16 mouse cellular contexts compared by ENCODE assay signal in the genomic region with DNA sequence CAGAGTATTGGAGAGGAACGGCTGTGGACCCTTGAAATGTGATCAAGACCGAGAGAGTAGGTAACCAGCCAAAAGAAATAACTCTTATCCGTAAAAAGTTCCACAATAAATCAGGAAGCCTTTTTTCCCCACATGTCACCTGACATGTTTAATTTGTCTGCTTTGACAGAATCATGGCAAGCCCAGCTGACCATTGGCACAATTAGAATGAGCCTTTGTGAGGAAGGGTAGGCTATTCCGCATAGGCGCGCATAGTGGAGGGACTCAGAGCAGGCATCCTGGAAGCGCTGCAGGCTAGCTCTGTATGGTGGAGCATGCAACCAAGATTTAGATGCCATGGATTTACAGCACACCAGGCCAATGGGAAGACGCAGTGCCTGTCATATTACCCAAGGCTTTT.
DNase-seq lines count a peak whose midpoint lies in the region; ATAC-seq lines count a peak whose summit lies in the region.
"Had no signal": no experiment of that assay in that cellular context is flagged by ENCODE, and none has a peak within 500 bp of the region (broad histone marks: within the 10 kb centered on the region; RNA-seq: fewer than 3 reads in every experiment).

No protein-coding gene starts in this region.

- no peaks in the 10 kb centered on the region for H3K27me3 ChIP-seq in heart, embryonic 16.5 days (ENCODE audit: control insufficient read depth, insufficient read depth, low read length)
- H3K27me3 ChIP-seq in embryonic facial prominence, embryonic 14.5 days (replicated peaks; ENCODE audit: control insufficient read depth, insufficient read depth, low read length): no peaks in the 10 kb centered on the region
- no peaks in the 10 kb centered on the region for H3K27me3 ChIP-seq in neural tube, embryonic 15.5 days (replicated peaks)

- H3K4me1 ChIP-seq in heart, embryonic 16.5 days (ENCODE audit: control insufficient read depth, insufficient read depth, low read length): no peaks in the 10 kb centered on the region
- peaks cover 11% of the 10 kb centered on the region for H3K4me1 ChIP-seq in embryonic facial prominence, embryonic 14.5 days (ENCODE audit: control insufficient read depth, insufficient read depth, low read length)
- peaks cover 13% of the 10 kb centered on the region for H3K4me1 ChIP-seq in neural tube, embryonic 15.5 days

- peak; percentile 18 for ATAC-seq in heart, embryonic 16.5 days (replicated peaks; ENCODE audit: extremely low read depth, insufficient read depth, low FRiP score)
- no peak for ATAC-seq in embryonic facial prominence, embryonic 14.5 days (ENCODE audit: low read depth)
- ATAC-seq in neural tube, embryonic 15.5 days (ENCODE audit: low FRiP score): peak; percentile 80; the same call in 1 of the 2 replicates
- ATAC-seq: hindbrain, embryonic 16.5 days had no signal

- H3K9me3 ChIP-seq in heart, embryonic 16.5 days (replicated peaks; ENCODE audit: control insufficient read depth, low read length): no peaks in the 10 kb centered on the region
- H3K9me3 ChIP-seq in embryonic facial prominence, embryonic 14.5 days (ENCODE audit: control insufficient read depth, low read length): no peaks in the 10 kb centered on the region
- no peaks in the 10 kb centered on the region for H3K9me3 ChIP-seq in neural tube, embryonic 15.5 days (replicated peaks)

- no peak for DNase-seq in heart, postnatal 36 days
- DNase-seq in left cerebral cortex, postnatal 4 days: peak; percentile 28
- no peak for DNase-seq in left cerebral cortex, adult 9 months (ENCODE audit: low spot score in 2 of 2)
- DNase-seq in embryonic facial prominence, embryonic 14.5 days (ENCODE audit: low spot score): no peak
- DNase-seq in retina, embryonic 14.5 days (ENCODE audit: low spot score): no peak
- DNase-seq: adrenal gland, adult 2 months; cerebellum, adult 8-10 months; heart, postnatal 10 days; kidney, adult 11 months; liver; lung, postnatal 14 days; midbrain, embryonic 14.5 days; thymus, postnatal 25 days had no signal

- H3K9ac ChIP-seq in heart, embryonic 16.5 days (ENCODE audit: low read length): no peak overlapping the region
- no peak overlapping the region for H3K9ac ChIP-seq in embryonic facial prominence, embryonic 14.5 days (ENCODE audit: low read depth, low read length)
- no peak overlapping the region for H3K9ac ChIP-seq in neural tube, embryonic 15.5 days (replicated peaks)

- H3K27ac ChIP-seq in heart, embryonic 16.5 days (ENCODE audit: low read length): no peak overlapping the region
- peak overlapping the region; percentile 19 for H3K27ac ChIP-seq in embryonic facial prominence, embryonic 14.5 days (replicated peaks; ENCODE audit: low read depth, low read length)
- no peak overlapping the region for H3K27ac ChIP-seq in neural tube, embryonic 15.5 days (replicated peaks)

- no peak overlapping the region for H3K4me3 ChIP-seq in heart, embryonic 16.5 days (ENCODE audit: low read length)
- no peak overlapping the region for H3K4me3 ChIP-seq in embryonic facial prominence, embryonic 14.5 days (ENCODE audit: low read depth, low read length)
- no peak overlapping the region for H3K4me3 ChIP-seq in neural tube, embryonic 15.5 days (replicated peaks)

- 68% methylated on average over 8 of the region's 8 CpGs for WGBS in heart, embryonic 16.5 days
- WGBS in embryonic facial prominence, embryonic 14.5 days: 82% methylated on average over 8 of the region's 8 CpGs
- WGBS in neural tube, embryonic 15.5 days: 49% methylated on average over 8 of the region's 8 CpGs

- intact Hi-C loops in heart, postnatal 36 days (cut with DNase I): no loop called here
- intact Hi-C loops in left cerebral cortex, postnatal 4 days (cut with DNase I): no loop called here

- no peak overlapping the region for H3K4me2 ChIP-seq in heart, embryonic 16.5 days (ENCODE audit: low read depth, low read length)
- no peak overlapping the region for H3K4me2 ChIP-seq in embryonic facial prominence, embryonic 14.5 days (ENCODE audit: low read depth, low read length)
- no peak overlapping the region for H3K4me2 ChIP-seq in neural tube, embryonic 15.5 days

- H3K36me3 ChIP-seq in heart, embryonic 16.5 days (ENCODE audit: control insufficient read depth, insufficient read depth): no peaks in the 10 kb centered on the region
- no peaks in the 10 kb centered on the region for H3K36me3 ChIP-seq in embryonic facial prominence, embryonic 14.5 days (ENCODE audit: control insufficient read depth, insufficient read depth, low read length)
- no peaks in the 10 kb centered on the region for H3K36me3 ChIP-seq in neural tube, embryonic 15.5 days
